Mouse (Mus musculus): Measurements from ENCODE around the gene 2610318N02Rik.

The 2610318N02Rik gene

DNA sequence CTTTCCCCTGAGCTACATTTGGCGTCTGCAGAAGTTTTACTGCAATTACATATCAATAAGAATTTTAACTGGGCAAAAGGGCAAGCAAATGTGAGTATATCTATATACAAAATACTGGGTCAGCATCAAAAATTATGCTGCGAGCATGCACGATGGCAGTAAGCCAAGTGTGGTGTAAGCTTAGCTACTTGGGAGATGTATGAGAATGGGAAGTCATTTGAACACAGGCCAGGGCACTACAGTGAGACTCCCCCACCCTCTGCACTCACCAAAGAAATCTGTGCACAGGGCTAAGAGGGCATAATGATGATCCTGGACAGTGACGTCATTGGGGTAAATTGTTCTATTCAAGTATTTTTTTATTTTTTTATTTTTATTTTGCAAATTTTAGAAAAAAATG lies 20.4 kb downstream of the 2610318N02Rik start:
- DNase-seq: no peak

DNA sequence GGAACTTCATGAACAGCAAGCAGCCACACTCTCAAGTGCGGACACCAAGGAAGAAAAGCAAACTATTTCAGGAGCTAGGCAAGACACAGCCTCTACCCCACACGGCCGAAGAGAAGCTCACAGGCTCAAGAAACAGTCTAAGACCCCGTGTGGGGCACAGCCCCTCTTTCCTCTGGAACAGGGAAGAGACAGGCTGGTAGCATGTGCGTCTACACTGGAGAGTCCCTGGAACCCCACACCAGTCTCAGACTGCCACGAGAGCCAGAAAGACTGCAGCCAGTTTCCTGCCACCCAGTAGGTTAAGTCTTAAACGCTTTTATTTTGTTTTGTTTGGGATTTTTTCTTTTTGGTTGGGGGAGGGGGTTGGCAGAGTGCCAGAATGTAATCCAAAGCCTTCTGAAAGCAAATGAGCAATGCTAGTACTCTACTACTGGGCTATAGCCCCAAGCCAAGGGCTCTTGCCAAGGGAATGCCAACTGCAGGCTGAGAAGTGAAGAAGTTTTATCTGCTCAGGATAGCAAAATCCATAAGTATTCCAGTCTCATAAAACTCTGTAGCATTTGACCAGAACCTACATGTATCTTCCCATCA lies 22.2 kb downstream of the 2610318N02Rik start:
- no peak for DNase-seq

DNA sequence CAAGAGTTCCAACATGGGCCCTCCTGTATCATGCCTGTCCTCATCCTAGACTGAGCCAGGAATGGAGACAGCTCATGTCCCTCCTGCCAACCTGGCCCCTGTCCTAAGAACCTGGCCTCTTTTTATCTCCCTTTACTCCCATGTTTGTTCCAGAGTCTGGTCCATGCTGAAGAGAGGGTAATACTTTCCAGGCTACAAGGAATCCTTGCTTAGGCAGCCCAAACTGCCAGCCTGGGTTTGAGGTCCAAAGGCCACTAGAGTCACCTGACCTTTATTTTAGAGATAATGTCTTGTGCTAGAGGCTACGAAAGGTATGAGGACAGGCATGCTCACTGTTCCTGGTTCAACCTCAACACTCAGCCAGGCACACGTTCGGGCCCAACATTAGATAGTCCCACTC lies 28.0 kb downstream of the 2610318N02Rik start:
- no peak for DNase-seq

DNA sequence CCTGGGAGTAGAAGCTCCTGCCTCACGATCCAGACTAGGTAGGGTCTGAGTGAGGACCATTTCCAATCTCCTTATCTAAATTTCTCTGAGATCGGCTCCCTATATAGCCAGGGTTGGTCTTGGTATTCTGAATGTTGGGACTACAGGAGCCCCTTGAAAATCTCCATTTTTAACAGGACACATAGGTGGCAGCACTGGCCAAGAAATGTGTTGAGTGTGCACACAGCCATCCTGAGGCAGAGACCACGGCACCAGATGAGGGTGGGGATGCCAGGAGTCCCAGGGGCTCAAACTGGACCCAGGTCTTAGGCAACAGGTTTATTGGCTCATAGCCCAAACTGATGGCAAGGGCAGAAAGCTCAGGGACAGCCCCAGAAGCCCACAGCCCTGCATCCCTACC lies 36.6 kb downstream of the 2610318N02Rik start:
- DNase-seq: no peak

DNA sequence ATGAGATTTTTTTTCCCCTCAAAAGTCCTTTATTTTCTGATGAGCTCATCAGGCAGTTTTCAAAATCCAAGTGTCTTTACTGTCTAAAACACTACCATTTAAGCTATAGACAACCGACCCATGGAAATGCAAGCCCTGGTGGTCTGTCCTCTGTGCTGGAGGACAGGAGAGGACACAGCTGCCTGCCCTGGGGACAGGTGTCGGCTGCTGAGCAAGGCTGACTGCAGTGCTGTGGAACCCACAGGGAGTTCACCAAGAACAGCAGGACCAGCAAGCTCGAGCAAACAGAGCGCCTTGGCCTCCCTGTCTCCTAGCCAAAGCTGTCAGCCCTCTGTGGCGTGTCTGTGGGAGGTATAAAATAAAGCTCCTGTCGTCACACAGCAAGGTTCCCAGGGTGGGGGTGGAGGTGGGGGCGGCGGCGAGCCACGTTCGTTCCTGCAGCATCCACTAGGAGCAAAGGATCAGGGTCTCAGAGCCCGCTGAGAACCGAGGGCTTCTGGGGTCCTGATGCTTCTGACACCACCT lies 38.2 kb downstream of the 2610318N02Rik start:
- DNase-seq: peak; percentile 67

DNA sequence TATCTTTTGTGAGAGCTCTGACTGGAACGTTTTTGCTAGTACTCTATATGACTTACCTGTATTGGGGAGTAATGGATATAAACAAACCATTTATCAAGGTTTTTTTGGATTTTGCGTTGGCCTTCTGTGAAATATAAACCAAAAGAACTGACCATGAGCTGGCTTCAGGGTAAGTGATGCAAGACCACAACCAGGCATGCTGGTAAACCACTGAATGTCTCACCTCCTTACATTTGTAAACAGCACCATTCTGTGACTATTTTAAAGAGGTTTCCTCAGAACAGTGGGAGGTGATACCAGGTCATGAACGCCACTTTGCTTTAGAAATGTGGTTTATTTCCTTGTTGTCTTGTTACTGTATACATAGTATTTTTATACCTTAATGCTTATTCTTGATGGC lies 38.7 kb downstream of the 2610318N02Rik start:
- DNase-seq: no peak

DNA sequence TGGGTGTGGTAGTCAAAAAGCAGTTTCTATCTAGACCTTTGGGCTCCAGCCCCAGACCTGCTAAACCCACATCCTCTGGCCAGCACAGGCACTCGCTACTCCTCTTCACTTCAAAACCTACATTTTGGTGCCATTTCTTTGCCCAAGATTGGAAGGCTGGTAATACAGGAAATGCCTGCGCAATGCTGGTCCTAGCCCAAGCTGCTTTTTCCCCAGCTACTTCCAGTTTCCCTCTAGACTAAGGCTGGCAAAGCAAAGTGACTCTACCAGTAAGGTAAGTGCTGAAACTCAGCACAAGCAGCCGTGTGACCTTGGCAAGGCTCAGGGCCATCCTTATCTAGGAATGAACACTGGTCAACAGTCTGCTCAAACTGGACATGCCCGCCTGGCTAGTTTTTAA lies 39.3 kb downstream of the 2610318N02Rik start:
- DNase-seq: no peak

DNA sequence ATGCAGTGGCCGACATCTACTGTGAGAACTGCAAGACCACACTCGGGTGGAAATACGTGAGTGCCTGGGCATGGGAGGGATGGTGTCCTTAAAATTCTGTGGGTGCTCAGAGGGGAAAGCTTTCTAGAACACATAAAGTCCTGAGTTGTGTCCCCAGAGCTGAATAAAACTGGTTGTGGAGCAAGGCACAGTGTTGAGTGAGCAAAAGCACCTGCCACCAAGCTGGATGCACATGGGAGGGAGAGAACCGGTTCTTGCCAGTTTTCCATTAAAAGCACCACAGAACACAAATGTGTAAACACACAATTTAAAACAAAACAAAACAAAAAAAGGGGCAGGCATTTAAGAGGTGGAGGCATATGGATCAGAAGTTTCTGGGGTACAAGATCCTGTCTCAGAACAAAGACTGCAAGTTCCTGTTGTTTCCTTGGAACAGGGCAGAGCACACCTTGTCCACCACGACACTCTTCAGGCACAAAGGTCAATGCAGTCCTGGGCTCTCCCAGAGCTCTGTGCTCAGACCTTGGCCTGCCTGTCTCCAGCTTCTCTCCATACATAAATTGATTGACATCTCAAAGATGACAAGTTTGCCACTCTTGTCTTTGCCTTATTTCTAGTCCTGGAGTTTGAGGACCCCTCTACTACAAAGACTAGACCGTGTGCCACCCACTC lies 42.7 kb downstream of the 2610318N02Rik start:
- DNase-seq: no peak

DNA sequence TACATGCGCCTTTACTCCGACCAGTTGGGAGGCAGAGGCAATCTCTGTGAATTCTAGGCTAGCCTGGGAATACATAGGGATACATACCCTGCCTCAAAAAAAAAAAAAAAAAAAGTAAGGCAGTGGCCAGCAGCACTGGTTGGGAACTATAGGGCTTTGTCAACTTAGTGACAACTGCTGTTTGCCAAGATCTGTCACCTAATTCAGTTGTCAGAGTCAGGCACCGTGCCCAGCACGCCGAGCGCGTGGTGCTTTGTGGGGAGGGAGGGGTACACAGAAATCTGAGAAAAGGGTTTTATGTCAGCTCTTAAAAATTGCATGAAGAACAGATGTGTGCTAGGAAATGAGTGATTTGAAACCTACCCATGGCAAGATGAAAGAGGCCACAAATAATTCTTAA lies 46.9 kb downstream of the 2610318N02Rik start:
- DNase-seq: no peak

DNA sequence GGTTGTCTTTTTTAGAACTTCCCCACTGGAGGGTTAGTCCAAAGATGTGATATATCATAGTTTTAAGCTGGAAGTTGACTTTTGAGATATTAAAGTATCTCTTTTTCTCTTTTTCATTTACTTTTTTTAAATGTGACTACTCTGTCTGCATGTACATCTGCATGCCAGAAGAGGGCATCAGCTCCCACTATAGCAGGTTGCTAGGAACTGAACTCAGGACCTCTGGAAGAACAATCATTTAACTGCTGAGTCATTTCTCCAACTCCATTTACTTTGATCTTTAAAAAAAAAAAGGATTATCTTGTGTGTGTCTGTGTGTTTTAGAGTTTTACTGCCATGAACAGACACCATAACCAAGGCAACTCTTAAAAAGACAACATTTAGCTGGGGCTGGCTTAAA lies 48.1 kb downstream of the 2610318N02Rik start:
- no peak for DNase-seq

DNA sequence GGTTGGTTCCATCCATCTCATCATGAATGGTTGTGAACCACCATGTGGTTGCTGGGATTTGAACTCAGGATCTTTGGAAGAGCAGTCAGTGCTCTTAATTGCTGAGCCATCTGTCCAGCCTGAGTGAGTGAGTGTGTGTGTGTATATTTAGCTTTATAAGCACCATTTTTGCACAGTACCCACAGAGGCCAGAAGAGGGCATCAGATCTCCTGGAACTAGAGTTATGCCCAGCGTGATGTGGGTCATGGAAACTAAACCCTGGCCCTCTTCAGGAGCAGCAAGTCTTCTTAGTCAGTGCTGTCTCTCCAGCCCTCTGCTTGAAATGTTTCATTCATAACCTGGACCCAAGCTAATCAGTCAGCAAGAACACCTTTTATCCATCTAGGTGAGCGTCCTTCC lies 48.7 kb downstream of the 2610318N02Rik start:
- no peak for DNase-seq

DNA sequence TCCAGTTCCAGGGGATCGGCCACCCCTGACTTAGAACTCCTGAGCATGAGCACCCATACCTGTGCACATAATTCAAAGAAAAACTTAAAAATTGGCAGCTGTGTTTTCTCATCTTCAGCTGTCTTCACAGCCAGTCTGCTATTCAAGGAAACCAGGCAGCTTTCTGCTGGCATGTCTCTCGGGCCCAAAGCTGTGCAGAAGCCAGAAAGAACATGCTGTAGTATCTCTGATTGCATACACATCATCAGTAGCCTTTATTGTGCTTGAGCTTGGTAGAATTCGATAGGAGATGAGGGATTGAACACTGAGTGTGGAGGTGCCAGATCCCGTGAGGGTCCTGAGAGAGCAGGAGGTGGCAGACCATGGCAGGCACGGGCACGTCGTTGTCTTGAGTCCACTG lies 52.0 kb downstream of the 2610318N02Rik start:
- no peak for DNase-seq

DNA sequence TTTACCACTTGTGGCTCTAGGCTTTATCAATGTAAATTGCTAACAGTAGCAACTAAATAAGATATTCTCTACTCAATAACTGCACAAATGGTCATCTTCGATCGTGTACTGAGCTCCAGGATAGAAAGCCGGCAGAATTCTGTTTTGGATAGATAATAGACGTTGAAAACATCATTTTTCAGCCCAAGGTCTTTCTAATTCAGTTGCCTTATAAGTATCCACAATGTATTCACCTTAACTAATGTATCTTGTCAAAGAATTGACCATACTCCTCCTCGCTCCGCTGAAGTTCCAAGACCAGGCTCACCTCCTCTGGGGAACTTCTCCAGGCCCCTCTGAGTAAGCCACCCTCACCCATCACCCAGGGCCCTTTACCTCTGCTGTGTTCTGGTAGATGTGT lies 54.3 kb downstream of the 2610318N02Rik start:
- DNase-seq: no peak

DNA sequence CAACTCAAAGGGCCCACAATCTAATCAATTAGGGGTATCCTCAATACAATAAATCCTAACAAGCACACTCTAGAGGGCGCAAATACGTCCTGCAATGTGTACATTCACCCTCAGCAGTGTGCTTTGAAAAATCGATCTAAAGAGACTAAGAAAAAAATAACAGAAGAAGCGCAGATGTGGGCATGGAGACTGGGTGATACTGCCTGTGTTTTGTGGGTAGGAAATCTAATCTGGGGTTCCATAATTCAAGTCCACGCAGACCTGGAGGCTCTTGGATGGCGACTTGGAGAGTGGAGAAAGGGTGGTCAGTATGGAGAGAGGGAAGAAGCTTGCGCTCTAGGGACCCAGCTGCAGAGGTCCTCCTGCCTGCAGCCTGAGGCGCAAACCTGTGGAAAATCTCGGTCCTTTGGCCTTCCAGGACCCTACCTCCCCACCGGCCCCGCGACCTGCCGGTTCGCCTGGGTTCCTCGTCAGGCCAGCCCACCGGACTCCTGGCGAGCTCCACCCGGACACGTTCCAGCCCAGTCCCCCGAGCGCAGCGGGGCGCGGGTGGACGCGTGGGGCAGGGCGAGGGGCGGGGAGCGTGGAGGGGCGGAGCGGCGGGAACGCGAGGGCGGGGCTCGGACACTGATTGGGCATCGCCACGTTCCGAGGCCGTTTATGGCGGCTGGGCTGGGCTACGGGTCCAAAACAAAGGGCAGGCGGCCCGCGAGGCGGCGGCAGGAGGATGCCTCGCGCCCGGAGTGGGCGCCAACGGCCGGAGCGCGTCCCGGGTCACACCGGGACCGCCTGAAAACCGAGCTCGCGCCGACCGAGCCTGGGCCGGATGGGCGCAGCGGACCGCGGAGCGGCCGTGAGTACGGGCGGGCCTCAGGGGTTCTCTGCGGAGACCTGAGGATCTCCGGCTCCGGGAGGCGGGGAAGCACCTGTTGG lies 55.2 kb downstream of the 2610318N02Rik start, which contains the start of gene Ypel1:
TSS of gene Ypel1 (plus strand) at position 186 of the 933 bp plus-strand sequence.
- DNase-seq: peak; percentile 89

DNA sequence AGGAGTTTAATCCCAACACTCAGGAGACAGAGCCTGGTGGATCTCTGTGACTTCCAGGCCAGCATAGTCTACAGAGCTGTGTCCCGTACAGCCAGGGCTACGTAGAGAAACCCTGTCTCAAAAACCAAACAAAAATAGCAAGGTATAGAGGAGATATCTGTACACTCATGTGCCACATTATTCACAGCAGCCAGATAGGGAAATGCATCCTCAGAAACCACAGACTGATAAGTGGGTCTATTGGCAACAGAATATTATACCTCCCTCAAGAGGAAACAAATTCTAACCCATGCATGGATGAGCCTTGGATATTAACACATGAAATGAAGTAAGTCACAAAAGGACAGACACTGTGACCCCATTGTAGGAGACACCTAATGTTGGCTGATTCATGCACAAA lies 57.4 kb downstream of the 2610318N02Rik start:
- DNase-seq: no peak

All from right cerebral cortex, adult 18-20 months (tissue).